Mouse (Mus musculus) lung, adult 2 months (tissue): ENCODE data around the gene Snx4.

ENCODE experiments used
- CTCF ChIP-seq: fragments of 200-500 bp; IDR thresholded peaks from 2 replicates; pipeline ENCODE4 v1.5.1; 2011; ENCODE audit warnings: mild to moderate bottlenecking, low read length, control low read depth; ENCODE audit not compliant: insufficient read depth
- POLR2A ChIP-seq: fragments of 200-500 bp; IDR thresholded peaks from 2 replicates; pipeline ENCODE4 v1.6.1; 2011; ENCODE audit warnings: low read depth, mild to moderate bottlenecking, control low read depth, low read length, borderline replicate concordance; ENCODE audit errors: extremely low read depth

- TF ChIP-seq POLR2A (no peak), CTCF (no peak)
Observed at GRCm38 (mm10) chr16:33325704-33326455, 74.6 kb downstream of the Snx4 start.
